Mouse (Mus musculus) embryo, embryonic 11.5 days (tissue): ENCODE measurements at regions not wholly inside any gene's neighbourhood (a gene's known extent, or its start where the extent isn't known, plus 50 kb on each side); places are given as distances from the start of the nearest gene placed in this dataset.

Experiments
- DNase-seq: peaks from one replicate; pipeline ENCODE4 v3.0.0-alpha.2; 2012; ENCODE audit warnings: low read depth, low spot score

DNA sequence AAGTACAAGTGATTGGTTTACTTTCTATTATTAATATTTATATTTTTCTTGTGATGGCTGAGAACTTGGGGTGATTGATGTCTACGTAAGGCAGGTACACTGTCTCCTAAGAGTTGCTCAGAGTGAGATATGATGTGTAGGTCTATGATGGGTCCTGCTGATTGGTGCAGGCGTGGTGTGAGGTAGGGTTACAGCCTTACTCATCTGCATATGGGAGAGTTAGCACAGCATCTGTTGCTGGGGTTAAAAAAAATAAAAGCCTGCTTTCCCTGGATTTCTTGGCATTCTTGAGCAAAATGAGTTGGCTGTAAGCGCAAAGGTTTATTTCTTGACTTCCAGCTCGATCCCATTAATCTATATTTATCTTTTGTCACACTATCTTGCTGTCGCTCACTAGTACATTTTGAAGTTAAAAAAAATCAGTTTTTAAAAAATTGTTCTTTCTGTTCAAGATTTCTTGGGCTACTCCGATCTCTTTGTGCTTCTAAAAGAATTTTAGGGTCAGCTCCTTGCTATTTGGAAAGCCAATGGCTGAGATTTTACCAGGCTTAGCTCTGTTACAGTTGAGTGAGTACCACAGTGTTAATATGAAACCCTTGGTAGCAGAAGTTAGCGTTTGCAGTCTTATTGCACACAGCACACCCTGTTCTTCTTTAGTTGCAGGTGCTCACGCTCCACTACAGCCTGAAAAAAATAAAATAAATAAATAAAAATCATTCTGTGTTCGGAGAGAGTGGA lies 482.0 kb downstream of the Plekhb2 start:
- DNase-seq, result no peak

- DNase-seq, result no peak
These were observed 482.5 kb downstream of the Plekhb2 start for GRCm38 (mm10) chr1:35332340-35332684.

DNA sequence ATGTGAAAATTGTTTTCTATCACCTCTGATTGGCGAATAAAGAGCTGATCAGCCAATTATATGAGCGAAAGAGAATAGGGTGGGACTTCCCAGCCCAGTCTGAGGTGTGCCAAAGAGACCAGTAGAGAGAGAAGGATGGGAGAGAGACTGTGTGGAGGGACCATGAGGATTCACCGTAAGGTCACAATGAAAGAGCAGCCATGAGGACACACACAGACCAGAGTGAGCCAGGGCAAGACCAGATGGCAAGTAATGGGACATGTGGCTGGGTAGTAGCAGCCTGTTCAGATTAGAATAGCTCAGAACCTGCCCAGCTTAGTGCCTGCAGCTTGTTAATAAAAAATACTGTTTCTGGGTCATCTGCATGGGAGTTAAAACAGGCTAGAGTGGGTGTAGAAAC lies 487.9 kb downstream of the Plekhb2 start:
- no peak for DNase-seq

DNA sequence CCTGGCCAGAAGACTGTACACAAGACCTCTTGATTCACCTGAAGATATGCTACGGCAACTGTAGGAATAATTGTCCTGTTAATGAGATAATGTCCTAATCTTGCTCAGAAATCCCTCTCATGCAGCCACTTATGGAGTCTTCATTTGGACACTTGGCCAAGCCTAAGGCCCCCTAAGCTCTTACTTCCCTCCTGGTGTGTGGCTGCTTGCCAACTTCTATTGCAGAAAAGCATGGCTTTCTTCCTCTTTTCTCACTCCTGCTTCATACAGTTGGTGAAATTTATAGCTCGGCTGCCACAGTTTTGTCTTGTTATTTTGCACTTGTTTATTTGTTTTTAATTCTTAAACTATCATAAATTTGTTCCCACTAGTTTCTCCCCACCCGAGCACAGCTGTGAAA lies 488.4 kb downstream of the Plekhb2 start:
- DNase-seq, result no peak

DNA sequence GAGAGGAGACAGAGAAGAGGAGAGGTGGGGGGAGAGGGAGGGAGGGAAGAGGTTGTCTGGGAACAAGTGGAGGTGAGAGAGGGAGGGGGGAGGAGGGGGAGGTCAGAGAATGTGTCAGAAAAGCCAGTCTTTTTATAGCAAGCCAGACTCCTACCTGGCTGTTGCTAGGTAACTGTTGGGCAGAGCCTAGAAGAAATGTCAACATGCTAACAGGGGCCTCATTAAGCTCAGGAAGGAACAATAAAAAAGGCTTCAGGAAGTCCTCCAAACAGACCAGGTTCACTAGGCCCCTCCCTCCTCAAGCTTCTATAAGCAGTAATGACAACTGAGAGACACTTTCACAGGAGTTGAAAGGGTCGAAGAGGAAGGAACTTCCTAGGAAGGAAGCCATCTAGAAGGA lies 494.8 kb downstream of the Plekhb2 start:
- no peak for DNase-seq

- no peak for DNase-seq
These were observed 498.5 kb downstream of the Plekhb2 start for GRCm38 (mm10) chr1:35348294-35348693.

DNA sequence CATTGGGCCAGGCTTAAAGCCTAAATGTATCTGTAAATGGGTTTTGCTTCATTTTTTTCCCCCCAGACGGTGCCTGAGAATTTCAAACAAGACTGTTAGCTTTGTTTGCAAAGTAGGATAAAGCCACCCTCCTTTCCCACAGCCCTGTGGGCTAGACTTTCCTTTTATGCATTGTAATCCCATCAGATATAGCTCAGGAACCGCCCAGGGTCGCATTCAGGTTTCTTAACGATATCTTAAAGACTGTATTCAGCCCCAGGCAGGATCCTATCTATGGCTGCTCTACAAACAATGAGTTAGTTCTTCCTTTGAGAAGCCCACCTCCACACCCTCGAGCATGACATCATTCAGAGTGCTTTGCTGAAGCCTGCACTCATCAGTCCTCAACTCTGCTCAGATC lies 509.2 kb downstream of the Plekhb2 start:
- DNase-seq, result no peak

GRCm38 (mm10) chr1:35361465-35361864 lies 511.7 kb downstream of the Plekhb2 start:
- DNase-seq, result no peak

DNA sequence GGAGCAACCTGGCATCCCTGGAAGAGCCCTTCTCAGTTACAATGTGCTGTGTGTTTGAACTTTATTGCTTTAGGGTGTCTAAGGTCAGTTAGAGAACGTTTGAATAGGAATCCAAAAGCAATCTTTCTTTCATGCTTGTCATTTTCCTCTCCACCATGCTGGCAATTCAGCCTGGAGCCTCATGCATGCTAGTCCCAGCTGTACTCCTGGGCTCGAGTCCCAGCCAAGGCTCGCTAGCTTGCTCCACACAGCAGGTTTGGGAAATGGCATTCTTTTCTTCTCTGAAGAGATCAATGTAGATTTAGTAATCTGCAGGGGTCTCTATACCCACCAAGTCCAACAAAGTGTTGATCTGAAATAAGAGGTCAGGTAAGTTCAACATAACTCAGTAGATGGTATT lies 513.1 kb downstream of the Plekhb2 start:
- DNase-seq, result no peak

- DNase-seq, result no peak
These were observed 516.8 kb downstream of the Plekhb2 start for GRCm38 (mm10) chr1:35366559-35366958.

DNA sequence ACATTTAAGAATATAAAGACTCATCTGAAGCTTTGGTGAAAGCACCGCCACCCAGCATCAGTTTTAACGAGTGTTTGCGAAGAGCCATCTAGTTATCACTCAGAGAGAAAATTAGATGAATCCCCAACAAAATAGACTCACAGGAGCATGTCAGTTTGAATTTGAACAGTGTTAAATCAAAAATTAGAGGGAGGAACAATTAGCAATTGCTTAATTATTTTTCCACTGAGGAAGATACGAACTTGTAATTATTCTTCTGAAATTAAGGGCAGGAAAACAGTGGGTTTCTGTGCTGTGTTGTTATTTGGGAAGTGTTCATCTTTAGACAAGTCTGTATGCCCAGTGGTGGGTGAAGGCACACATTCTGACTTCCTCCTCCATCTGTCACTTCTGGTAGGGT lies 523.0 kb downstream of the Plekhb2 start:
- no peak for DNase-seq

DNA sequence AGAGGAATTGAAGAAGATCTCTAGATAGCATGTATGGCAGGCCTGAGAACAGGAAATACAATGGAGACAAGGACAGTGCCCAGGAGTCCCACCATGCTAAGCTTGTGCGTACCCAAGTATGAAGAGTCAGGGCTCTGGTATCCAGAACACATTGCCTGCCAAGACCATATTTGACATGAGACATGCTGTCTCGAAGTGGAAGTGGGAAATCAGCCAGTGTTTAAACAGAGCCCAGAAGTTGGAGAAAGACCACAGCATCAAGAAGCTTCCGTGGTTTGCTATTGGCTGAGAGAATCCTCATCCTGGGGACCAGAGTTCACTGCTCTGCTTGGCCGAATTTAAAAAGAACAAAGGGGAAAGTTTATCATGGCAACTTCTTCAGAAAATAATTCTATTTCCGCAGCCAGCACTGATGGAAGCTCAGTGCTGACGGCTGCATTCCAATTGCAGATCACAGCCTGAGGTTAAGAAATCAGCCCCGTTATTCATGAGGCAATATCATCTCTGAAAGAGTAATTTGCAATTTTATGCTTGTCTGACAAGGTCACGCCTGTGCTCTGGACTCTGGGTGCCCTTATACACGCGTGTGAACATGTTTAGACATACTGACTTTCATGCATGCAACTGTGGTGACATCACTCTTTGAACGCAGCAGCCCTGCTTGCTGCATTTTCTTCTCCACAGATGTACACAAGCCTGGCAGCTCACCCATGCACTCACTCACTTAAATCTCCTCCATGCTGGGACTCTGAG lies 531.0 kb downstream of the Plekhb2 start:
- no peak for DNase-seq

DNA sequence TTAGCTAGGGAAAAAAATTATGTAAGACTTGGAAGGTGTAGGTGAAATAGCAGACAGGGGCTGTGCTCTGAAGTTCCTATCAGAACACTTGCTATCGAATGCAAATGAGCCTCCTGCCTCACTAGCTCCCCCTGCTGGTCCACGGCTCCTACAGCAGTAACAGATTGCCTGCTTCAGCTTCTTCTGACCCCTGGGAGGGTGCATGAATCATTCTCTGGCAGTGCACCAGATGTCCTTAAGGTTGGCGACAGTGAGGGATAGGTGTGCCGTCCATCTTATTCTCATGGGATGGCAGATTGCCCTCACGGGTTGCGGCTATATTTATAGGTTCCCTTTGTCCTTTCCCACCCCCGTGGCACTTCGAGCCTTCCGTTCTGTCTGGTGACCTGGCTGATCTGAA lies 535.7 kb downstream of the Plekhb2 start:
- DNase-seq, result peak; percentile 71

GRCm38 (mm10) chr1:35388181-35388580 lies 538.4 kb downstream of the Plekhb2 start:
- DNase-seq, result peak; percentile 26

GRCm38 (mm10) chr1:35390371-35390770 lies 540.6 kb downstream of the Plekhb2 start:
- no peak for DNase-seq

- no peak for DNase-seq
These were observed 541.2 kb downstream of the Plekhb2 start for GRCm38 (mm10) chr1:35390858-35391586.

DNA sequence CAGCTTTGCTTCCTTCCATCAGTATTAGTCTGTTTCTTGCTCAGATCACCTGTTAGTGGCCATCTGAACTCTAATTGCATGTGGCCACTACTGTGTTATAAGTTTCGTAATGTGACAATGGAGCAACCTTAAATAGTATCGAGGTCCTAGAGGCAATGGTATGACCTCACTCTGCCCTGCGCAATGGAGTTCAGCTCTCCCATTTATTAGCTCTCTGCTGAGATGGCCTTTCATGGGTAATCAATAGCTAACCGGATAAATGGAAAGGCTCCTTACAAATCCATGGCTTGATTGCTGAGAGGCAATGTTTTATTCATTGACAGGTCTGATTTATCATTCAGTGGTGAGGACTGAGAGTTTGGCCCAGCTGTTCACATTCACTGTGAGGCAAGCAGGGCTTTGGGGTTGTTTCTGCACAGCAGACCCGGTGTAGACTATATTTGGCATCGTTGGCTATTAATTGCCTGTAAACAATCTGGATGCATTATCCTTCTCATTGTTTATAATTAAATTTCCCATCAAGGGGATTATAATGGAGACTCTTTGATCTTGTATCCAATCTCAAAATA lies 543.9 kb downstream of the Plekhb2 start:
- DNase-seq, result no peak

DNA sequence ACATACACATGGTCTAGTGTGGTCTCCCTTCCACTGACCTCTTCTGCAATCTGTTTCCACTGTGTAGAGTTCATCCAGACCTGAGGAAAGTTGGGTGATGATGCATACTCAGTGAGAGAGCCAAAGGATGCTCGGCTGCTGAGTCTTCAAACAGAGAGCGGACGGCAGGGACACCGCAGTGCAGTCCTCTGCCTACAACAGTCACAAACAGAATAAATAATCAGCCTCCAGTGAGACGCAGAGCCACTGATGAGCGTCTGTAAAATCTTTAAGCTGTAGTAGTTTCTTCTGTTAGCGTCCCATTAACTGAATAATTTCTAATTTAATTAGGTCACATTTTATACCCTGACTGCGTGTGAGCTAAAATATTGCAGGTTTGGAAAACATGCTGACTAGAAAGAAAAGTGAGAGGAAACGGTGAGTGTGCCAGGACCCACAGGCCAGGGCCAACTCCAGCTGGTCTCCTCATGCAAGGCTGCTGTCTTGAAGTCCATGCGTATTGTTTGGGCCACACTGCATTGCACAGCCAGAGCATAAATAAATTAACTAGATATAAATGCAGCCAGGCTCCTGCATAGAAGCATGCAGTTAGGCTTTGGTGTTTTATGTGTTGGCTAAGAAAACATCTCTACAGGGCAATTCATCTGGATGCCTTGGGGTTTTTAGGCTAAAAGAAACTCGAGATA lies 551.0 kb downstream of the Plekhb2 start:
- no peak for DNase-seq

DNA sequence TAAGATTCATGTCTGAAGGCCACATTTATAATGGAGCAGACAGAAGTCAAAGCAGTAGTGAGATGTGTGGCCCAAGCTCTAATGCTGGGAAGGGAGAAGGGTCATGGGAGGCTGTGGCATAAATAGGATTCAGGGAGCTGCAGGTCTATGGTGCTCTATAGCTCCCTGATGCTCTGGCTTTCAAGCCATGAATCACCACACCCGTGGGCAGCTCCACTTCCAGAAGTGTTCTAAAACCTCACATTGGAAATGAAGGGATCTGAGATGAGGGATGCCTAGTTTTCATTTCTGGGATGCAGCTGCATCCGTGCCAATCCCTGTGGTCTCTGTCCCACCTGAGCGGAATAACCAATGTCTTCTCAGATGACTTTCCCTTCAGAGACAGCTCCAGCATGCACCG lies 553.2 kb downstream of the Plekhb2 start:
- no peak for DNase-seq

DNA sequence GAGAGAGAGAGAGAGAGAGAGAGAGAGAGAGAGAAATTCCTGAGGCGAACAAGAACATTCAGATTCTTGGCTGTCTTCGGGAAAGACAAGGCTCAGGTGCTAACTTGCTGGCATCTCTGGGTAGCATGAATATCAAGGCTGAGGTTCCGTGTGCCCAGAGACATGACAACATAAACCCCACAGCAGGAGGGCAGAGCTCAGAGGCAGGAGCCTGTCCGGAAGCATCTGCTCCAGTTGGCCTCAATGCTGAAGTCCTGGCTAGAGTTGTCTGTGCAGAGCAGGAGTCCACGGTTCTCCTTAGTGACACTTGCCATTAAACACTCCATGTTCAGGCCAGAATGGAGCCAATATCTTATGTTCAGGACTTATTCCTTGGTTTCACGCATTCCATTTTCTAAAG lies 555.6 kb downstream of the Plekhb2 start:
- DNase-seq, result no peak

DNA sequence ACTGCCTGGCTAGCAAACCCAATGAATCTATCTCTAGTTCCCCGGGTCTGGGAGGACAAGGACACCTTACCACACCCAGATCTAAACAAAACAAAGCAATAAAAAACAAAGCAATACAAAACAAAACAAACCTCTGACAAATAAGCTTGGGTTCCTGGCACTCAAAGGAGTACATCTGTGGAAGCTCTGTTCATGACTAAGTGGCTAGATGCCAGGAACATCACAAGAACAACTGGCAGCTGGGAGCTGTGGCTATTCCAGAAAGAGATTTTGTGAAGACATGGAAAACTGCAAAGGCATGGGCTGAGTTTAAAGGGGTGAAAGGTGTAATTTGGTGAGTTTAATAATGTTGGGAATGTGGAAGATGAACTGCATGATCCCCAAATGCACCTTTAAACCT lies 565.9 kb downstream of the Plekhb2 start:
- DNase-seq, result no peak
